Mouse (Mus musculus) lung, postnatal 10 days (tissue): ENCODE results near the gene Hyou1.
"Not testable (repeated sequence)": the region's sequence is repeated elsewhere in the genome, so short reads cannot be mapped to it uniquely, and the experiment has no call there.

Experiments used
- DNase-seq: peaks from one replicate; pipeline ENCODE4 v3.0.0; 2021

Gene Hyou1

GRCm38 (mm10) chr9:44379054-44379834, at the start of gene Hyou1:
TSS of gene Hyou1 (plus strand) at chr9:44379490.
- DNase-seq = peak; percentile 99

- no peak for DNase-seq
Observed at GRCm38 (mm10) chr9:44330736-44331135, 48.6 kb upstream of the Hyou1 start.

DNA sequence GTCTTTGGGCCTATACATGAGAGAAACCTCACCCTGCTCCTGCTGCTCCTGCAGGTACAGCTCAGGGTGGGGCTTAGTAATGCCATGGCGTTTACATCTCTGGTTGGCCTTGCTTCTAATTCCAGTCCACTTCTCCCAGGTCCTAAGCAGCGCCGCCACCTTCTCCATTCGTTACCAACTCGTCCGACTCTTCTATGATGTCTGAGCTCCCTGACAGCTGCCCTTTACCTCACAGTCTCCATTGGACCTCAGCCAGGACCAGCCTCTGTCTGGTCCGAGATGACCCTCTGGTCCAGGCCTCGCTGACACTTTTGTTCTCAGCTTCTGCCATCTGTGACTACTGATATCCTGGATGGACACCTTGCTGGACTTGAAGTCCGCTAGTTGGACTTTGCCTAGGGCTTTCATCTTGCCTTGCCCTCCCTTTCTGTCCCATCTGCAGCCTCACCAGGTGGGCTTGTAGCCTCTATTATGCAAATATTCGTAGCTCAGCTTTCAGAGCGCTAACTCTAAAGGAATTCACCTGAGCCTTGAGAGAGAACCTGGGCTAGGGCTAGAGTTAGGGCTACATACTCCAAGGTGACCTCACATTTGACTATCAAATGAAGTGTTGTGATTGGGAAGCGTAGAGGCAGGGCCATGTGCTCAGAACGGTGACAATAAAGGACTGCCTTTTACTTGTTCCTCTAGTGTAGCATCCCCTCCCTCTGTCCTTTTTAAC, 46.2 kb upstream of the Hyou1 start:
- no peak for DNase-seq

DNA sequence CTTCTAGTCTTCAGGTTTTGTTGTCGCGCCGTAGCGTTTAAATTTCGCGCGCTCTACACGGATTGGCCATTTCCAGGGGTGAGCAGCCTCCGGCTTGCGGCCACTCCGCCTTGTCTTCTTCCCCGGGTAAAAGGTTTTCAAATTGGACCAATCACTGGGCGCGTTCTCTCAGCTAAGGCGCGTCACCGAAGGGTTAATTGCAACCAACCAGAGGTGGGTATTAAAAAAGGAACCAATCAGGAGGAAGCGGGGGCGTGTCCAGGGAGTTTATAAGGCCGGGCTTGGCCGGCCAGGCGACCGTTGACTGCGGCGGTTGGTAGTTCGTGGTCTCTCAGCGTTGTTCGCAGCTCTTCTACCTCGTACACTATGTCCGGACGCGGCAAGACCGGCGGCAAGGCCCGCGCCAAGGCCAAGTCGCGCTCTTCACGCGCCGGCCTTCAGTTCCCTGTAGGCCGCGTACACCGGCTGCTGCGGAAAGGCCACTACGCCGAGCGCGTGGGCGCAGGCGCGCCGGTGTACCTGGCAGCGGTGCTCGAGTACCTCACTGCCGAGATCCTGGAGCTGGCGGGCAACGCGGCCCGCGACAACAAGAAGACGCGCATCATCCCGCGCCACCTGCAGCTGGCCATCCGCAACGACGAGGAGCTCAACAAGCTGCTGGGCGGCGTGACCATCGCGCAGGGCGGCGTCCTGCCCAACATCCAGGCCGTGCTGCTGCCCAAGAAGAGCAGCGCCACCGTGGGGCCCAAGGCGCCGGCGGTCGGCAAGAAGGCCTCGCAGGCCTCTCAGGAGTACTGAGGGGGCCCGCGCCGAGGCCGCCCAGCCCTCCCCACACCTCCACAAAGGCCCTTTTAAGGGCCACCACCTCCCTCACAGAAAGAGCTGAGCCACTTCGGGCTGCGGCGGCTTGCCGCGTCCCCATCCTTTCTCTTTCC, 44.6 kb upstream of the Hyou1 start, which contains the start of gene H2afx:
Gene H2afx (plus strand): TSS at position 299 of the 935 bp plus-strand sequence.
- DNase-seq = peak; percentile 99

- no peak for DNase-seq
Observed at GRCm38 (mm10) chr9:44335331-44336092, 43.8 kb upstream of the Hyou1 start.

- DNase-seq = no peak
Observed at GRCm38 (mm10) chr9:44336093-44336406, 43.2 kb upstream of the Hyou1 start.

DNA sequence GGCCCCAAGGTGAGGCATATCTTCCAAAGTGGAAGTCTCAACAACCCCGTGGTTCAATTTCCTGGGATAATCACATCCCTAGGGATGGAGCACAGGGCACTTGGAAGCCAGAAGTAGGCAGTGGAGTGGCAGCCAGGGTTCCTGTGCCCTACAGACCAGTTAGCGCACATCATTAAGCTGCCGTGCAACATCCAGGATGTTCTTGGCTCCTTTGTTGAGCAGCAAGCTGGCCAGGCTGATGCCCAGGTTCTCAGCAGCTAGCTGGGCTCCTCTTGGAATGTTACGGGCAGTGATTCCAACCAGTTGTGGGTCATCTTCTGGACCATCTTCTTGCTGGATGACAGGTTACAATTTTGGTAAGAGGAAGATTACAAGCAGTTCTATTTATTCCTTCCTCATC, 42.8 kb upstream of the Hyou1 start:
- DNase-seq = not testable (repeated sequence)

DNA sequence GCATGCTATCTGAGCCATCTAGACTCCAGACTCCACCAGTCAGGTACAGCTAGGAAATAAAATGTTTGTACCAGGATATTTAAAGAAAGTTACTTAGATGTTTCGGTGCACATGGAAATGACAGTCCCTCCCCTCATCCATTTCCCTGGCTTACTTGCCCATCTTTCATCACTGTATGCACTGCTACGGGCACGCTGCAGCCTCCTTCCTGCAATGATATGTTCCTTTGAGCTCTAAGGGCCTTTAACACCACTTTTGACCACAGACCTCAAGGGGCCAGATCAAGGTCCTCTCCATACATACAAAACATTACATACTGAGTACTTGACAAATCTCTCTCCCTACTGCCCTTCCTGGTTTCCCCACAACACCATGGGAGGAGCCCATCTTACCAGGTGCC, 42.3 kb upstream of the Hyou1 start:
- DNase-seq = no peak

DNA sequence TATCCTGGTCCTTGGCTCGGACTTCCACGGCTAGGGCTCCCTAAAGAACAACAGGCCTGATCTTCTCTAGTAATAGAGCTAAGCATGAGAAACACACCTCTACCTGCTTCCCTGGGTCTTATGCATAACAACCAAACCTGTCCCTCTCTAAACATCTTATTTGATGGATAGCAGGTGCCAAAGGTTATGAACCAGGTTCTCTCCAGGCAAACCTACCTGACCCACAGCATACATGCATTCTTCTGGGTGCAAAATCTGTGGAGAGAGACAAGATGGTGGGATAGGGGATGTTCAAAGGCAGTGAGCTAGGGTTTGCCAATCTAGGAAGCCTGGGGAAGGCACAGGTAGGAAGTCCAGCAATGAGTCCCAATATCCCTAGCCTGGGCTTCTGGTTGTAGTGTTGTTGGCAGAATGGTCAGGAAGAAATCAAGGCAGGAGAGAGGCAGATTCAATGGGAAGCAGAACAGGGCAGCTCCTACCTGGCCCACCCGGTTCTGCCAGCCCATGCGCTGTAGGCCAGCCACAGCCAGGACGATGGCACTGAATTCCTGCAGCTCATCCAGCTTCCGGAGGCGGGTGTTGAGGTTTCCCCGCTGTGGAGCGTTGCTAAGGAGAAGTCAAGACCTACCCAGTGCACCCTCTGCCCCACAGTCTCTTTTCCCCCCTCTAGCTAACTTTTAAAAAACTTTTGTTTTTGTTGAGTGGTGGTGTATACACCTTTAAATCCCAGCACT, 41.7 kb upstream of the Hyou1 start:
- no peak for DNase-seq

DNA sequence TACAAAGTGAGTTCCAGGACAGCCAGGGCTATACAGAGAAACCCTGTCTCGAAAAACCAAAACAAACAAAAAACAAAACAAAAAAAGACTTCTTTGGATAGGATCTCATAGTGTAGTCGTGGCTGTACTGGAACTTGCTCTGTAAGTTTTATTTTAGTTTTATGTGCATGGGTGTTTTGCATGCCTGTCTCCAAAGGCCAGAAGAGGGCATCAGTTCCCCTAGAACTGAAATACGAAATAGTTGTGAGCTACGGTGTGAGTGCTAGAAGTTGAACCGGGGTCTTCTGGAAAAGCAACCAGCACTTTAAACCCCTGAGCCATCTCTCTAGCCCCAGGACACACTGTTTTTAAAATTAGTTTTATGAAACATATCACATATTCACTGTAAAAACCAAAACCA, 40.7 kb upstream of the Hyou1 start:
- no peak for DNase-seq

GRCm38 (mm10) chr9:44341487-44341886, 37.8 kb upstream of the Hyou1 start:
- no peak for DNase-seq

- DNase-seq = no peak
Observed at GRCm38 (mm10) chr9:44342173-44342572, 37.1 kb upstream of the Hyou1 start.

GRCm38 (mm10) chr9:44342605-44343004, 36.7 kb upstream of the Hyou1 start:
- DNase-seq = no peak

DNA sequence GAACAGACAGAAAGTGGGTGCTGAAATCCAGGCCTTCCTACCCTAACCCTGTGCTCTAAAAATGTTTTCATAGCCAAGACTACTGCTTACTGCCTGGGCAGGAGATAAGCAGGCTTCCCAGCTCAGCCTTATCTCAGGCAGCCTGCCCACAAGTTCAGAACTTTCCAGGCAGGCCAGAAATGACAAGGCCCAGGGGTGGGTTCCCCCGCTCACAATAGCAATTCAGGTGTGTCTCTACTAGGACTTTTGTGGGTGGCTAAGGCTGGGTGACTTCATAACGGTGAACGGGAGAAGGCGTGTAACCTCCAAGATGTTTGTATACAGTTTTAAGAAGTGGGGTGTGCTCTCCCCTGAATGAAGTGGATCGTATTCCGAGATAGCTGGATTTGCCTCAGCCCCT, 36.0 kb upstream of the Hyou1 start:
- DNase-seq = no peak

DNA sequence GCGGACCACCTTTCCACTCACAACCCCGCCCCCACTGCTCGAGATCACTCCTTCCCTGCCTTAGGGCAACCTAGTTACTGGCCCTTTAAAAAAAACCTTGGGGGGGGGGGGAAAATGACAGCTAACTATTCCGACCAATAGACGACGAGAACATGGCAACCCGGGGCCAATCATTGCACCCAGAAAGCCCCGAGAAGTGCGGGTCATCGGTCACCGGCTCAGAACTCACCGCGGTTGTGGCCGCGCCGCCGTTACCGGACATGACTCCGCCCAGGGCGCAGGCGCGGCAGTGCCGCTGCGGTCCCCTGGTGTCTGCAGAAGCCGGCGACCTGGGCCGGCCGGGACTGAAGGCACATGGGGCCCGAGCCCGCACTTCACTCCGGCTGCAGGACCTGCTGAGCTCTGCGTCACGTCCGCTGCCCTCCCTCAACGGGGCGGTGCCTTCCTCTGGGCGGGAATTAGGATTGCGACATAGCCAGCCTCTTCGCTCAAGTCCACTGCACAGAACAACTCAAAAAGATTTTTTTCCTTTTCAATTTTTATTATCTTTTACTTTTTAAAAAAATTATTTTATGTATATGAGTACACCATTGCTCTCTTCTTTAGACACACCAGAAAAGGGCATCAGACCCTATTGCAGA, 35.4 kb upstream of the Hyou1 start, which contains the start of gene Hmbs:
Gene Hmbs (minus strand): TSS at position 448 of the 641 bp plus-strand sequence.
- peak; percentile 97 for DNase-seq

DNA sequence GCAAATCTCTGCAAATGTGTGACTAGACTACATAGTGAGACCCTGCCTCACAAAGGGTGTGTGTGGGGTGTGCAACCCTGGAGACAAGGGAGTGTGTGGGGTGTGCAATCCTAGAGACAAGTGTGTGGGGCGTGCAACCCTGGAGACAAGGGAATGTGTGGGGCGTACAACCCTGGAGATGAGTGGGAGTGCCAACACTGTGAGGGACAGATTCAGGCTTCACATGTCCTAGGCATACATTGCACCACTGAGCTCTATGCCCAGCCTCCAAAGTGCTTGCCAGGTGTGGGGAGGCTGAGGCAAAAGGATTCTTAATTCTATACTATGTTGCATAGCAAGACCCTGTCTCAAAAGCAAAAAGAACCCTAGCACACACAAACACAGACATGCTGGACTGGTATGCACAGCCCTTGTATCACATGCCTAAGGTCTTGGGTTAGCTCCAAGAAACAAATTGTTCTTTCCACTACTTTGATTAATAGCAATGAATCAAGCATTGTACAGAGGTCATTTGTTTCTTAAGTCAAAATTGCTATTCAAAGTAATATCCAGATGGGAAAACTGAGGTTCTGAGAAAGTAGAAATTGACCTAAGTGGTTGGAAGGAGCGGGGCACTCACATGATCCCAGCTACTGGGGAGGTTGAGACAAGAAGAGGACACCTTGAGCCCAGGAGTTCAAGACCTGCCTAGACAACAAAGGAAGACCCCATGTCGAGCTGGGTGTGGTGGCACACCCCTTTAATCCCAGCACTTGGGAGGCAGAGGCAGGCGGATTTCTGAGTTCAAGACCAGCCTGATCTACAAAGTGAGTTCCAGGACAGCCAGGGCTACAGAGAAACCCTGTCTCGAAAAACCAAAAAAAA, 33.5 kb upstream of the Hyou1 start:
- no peak for DNase-seq

GRCm38 (mm10) chr9:44347166-44347565, 32.1 kb upstream of the Hyou1 start:
- DNase-seq = no peak

DNA sequence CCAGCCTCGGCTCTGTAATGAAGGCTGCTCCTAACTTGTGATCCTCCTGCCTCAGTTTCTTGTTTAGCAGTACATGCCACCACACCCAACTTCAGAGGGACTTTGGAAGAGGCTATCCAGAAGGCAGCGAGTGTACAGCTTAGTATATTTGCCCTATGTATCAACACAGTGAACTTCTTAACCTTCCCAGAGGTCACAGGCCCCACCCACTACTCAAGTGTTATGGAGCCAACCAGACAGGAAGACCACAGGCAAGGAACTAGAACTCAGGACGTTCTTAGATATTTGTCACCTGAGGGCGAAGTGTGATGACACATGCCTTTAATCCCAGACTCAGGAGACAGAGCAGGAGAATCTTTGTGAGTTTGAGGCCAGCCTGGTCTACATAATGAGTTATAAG, 31.7 kb upstream of the Hyou1 start:
- no peak for DNase-seq

- no peak for DNase-seq
Observed at GRCm38 (mm10) chr9:44348546-44348945, 30.7 kb upstream of the Hyou1 start.

DNA sequence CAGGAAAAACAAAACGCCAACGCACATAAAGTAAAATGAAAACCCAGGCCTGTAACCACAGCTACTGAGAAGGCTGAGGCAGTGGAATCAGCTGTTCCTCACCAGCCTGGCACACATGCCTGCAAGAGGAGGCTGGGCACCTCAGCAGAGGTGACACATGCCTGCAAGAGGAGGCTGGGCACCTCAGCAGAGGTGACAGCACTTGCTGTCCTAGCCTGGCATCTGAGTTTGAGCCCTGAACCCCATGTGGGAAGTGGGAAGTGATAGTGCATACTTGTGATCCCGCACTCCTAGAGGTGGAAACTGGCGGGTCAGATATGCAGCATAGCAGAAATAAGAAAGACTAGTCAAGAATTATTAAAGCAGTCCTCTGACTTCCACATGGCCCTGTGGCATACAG, 27.9 kb upstream of the Hyou1 start:
- DNase-seq = no peak
